Mouse (Mus musculus): Measurements from ENCODE around the gene Tbc1d25.

Gene Tbc1d25

DNA sequence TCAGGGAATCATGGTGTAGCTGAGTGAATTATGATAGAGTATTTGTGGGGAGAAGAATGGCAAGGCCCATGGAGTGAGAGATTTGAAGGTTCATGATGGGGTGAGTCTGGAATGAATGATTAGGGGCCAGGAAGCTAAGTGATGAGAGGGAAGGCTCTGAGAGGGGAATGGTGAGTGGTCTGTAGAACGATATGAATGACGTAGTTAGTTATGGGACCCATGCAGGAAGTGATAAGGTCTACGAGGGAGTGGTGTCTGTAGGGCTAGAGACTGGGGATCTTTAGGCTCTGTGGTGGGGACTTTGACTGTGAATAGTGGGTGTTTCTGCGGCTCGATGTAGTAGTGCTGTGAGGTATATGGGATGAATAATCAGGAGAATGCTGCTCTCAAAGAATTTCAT, 3.7 kb upstream of the Tbc1d25 start:
- DNase-seq (ENCODE audit: low spot score): no peak

DNA sequence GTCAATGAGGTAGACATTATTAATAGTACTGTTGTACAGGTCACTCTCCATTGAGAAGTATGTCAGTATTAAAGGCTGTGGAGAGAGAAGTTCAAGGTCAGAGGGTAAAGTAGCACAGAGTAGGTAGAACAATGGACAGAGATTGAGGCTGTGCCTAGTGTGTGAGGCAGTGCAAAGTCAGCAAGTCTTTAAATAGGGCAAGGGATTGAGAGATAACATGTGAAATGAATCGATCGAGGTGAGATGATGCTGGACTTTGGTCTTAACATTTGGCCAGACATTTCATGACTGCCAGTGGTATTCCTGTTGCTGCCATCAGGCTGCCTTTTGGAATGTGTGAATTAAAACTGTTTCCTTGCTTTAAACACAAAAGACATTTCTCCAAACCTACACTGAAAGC, 2.9 kb upstream of the Tbc1d25 start:
- DNase-seq (ENCODE audit: low spot score): no peak

GRCm38 (mm10) chrX:8175169-8175503, 845 bp downstream of the Tbc1d25 start:
- DNase-seq (ENCODE audit: low spot score): no peak

GRCm38 (mm10) chrX:8167716-8168647, 8.0 kb downstream of the Tbc1d25 start:
- no peak for DNase-seq (ENCODE audit: low spot score)

GRCm38 (mm10) chrX:8164471-8164870, 11.5 kb downstream of the Tbc1d25 start:
- no peak for DNase-seq (ENCODE audit: low spot score)

DNA sequence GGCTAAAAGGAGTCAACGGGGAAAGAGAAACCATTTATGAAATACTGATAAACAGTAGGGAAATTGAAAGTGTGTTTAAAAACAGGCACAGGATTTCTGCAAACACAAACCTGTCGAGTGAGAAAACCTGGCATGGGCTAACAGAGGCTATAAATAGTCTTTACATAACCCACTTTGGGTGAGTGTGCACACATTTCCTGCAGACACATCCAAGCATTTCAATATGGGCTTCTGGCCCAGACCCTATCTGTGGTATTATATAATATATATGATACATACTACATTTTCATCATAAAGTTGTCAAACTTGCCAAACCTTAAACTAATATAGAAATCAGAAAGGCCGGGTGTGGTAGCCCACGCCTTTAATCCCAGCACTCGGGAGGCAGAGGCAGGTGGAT, 12.9 kb downstream of the Tbc1d25 start:
- no peak for DNase-seq (ENCODE audit: low spot score)

- DNase-seq (ENCODE audit: low spot score): peak; percentile 52
These were observed 30.6 kb downstream of the Tbc1d25 start, which contains the start of gene Rbm3 for GRCm38 (mm10) chrX:8145153-8145991. TSS of gene Rbm3 (minus strand) at chrX:8145880.

- no peak for DNase-seq (ENCODE audit: low spot score)
These were observed 32.2 kb downstream of the Tbc1d25 start for GRCm38 (mm10) chrX:8143750-8144149.

DNA sequence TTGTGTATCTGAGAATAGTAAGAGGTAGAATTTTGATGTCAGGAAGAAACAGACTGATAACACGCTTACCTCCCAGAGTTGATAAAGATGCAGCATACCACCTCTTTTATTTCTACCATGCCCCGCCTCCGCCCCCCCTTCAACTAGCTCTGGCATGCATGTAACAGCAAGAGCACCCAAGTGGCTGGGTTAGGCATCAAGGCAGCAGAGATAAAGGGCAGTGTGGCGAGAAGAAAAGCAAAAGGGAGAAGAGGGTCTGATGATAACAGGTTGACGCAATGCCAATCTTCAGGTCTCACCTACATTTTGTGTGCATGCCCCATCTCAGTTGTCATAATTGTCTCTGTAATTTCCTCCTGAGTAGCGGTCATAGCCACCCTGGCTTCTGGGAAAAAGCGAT, 33.0 kb downstream of the Tbc1d25 start:
- no peak for DNase-seq (ENCODE audit: low spot score)

DNA sequence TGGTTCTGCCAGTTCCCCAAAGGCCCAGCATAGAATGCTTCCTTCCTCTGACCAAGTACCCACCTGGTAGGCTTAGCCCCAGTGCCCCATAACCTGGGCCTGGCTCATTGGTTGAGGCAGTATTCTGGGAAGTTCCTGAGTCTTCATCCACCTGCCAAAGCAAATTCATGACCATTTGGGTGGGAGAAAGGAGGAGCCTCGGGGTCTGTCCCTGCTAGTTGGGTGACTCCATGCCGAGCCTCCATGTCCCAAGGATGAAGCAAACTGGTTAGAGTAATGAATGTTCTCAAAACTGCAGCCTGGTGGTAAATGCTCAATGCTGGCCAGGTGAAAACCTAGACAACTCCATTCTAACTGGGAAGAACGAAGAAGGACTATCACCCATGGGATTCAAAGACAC, 34.9 kb downstream of the Tbc1d25 start:
- DNase-seq (ENCODE audit: low spot score): no peak

DNA sequence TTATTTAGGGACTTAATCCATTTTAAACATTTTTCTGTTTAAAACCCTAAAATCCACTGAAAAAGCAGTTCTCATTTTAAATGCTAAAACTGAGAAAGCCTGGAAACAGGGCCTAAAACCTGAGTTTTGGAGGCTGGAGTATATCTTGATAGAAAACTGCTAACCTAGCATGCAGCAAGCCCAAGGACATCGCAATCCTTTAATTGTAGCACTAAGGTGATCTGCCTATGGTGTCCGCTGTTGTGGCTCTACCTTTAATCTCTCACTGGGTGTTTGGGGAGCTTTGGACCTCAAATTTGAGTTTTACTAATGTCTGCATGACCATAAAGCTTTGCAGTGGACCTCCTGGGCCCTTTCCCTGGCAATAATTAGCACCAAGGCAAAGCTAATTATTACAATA, 35.5 kb downstream of the Tbc1d25 start:
- DNase-seq (ENCODE audit: low spot score): no peak

DNA sequence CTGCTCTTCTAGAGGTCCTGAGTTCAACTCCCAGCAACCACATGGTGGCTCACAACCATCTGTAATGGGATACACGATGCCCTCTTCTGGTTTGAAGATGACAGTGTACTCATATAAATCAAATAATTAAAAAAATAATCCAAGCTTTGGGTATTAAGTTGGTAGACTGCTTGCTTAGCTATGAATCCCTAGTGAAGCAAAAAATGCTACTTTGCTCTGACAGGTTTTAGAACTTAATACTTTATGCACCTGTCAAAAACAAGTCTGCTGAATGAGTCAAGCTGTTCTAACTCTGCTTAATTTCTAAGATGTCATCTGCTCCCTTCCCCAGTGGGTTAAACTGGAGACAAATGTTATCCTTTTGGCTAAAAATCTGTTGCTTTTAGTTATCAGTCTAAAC, 36.5 kb downstream of the Tbc1d25 start:
- DNase-seq (ENCODE audit: low spot score): no peak

DNA sequence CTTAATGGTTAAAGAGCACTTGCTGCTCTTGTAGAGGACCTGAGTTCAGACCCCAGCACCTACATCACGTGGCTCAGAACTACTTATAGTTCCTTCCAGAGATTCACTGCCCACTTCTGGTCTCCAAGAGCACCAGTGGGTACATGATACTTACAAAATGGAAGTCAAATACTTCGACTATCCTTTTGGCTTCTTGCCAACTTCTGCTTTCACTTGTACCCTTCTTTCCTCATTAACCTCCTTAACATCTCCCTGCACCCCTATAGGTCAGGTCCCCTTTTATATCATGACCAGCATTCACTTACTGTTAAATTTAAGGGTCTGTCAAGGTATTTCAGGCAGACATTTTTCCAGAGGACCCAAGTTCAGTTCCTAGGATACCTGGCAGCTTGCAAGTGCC, 40.1 kb downstream of the Tbc1d25 start:
- no peak for DNase-seq (ENCODE audit: low spot score)

DNA sequence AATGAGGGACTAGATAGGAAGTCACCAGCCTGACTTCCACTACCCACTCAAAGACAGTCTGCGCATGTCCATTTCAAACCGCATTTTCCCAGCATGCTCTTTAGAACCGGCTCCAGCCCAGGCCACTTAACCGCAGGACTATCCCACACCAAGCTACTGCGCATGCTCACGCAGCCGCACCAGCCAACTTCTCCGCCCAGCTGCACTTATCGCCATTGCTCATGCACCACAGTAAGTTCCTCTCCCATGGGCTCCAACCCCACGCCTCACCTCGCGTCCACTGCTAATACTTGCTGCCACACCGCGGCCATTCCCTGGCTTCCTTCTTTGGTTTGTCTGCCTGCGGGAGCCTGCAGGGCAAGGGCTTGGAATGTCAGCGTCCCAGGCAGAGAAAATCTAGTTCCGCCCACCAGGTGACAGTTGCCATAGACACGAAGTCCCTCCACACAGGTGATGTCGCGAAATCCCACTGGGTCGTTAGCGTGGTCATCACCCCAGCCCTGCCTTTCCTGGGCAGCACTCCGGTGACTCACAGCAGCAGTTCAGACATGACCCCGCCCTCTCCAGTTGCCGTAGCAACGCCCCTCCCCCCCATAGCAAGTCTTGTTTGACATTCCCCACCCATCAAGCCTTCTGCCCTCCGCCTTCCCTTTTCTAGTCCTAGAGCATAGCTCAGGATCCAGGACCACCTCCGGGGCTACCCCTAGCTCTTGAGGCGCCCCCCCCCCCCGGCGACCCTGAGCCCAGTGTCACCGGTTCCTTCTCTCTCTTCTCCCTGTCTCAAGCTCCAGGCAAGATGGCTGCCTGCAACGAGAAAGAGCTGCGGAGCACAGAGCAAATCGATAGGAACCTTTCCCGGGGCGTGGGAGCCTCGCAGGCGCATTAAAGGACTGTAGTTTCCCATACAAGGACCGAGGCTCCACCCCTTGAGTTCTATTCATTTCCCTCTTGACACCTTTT, 43.7 kb downstream of the Tbc1d25 start, which contains the start of gene Wdr13:
Wdr13 (minus strand) TSS at position 876 of the 960 bp plus-strand sequence.
- DNase-seq (ENCODE audit: low spot score): peak; percentile 71

- no peak for DNase-seq (ENCODE audit: low spot score)
These were observed 44.6 kb downstream of the Tbc1d25 start for GRCm38 (mm10) chrX:8131393-8131792.

- DNase-seq (ENCODE audit: low spot score): no peak
These were observed 50.7 kb downstream of the Tbc1d25 start for GRCm38 (mm10) chrX:8125235-8125634.

DNA sequence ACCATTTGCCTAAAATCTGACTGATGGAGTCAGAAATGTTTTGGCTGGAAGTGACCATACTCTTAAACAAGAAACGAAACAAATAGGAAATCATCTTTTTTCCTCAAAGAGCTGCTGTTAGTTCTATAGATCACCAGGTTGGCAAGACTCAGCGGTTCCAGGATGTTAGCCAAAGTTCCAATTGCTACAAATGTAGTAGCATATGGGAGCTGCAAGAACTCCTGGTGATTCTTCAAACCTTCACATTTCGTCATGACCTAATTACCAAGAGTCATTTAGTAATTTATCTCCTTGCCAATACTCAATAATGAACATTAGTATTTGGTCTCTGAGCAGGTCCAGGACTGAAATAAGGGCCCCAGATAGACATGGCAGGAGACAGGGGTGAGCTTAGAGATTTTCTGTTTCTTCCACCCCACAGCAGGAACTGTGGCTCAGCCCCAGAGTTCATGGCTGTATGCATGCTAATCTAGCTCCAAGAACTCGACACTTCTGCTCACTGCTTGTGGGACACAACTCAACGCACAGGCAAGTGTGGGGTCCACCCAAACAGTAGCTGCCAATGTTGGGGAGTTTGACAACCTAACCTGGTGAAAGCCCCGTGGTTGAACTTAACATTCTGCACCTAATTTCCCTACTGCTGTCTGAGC, 52.0 kb downstream of the Tbc1d25 start:
- no peak for DNase-seq (ENCODE audit: low spot score)

- DNase-seq (ENCODE audit: low spot score): no peak
These were observed 58.7 kb downstream of the Tbc1d25 start for GRCm38 (mm10) chrX:8117264-8117663.

GRCm38 (mm10) chrX:8115275-8115674, 60.7 kb downstream of the Tbc1d25 start:
- DNase-seq (ENCODE audit: low spot score): no peak

GRCm38 (mm10) chrX:8105019-8105418, 71.0 kb downstream of the Tbc1d25 start:
- no peak for DNase-seq (ENCODE audit: low spot score)
